Mouse (Mus musculus) forelimb bud, embryonic 11.5 days (tissue): Measurements from ENCODE around the gene Lrfn3.

Source experiments
- DNase-seq: peaks from one replicate; pipeline ENCODE4 v3.0.0-alpha.2; 2012; ENCODE audit warnings: low read depth, low spot score

Lrfn3 gene

GRCm38 (mm10) chr7:30314721-30315155, 47.8 kb downstream of the Lrfn3 start, which contains the start of gene Syne4:
TSS of gene Syne4 (plus strand) at chr7:30314807.
- DNase-seq, result peak; percentile 76

- no peak for DNase-seq
Measured at GRCm38 (mm10) chr7:30313666-30314320, 48.8 kb downstream of the Lrfn3 start.

- no peak for DNase-seq
Measured at GRCm38 (mm10) chr7:30310136-30310535, 52.4 kb downstream of the Lrfn3 start.

GRCm38 (mm10) chr7:30309395-30310129, 53.0 kb downstream of the Lrfn3 start:
- DNase-seq, result no peak

- peak; percentile 94 for DNase-seq
Measured at GRCm38 (mm10) chr7:30308076-30309005, 54.2 kb downstream of the Lrfn3 start, which contains the start of gene Alkbh6. TSS of gene Alkbh6 (plus strand) at chr7:30308717.

GRCm38 (mm10) chr7:30306083-30306779, 56.3 kb downstream of the Lrfn3 start:
- DNase-seq, result no peak
